Comparison of ENCODE assay signal across 22 mouse cellular contexts in the genomic region with DNA sequence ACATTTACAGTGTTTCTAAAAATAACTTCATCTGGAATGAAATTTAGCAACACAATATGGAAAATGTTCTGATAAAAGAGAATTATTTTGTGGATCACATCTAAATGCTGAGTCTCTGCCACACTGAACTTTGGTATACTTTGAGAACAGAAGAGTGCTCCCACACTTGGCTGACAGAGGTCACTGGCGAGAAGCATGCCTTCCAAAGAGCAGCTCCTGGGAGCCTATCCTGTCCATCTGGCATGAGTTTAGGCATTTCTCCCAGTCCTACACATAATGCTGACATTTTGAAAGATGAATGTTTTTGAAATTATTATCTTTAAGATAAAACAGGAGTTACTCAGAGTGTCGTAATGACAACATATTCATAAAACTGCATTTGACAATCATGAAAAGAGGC.
DNase-seq lines count a peak whose midpoint lies in the region; ATAC-seq and TF ChIP-seq lines count a peak whose summit lies in the region.
"Had no signal": no experiment of that assay in that cellular context is flagged by ENCODE, and none has a peak within 500 bp of the region (broad histone marks: within the 10 kb centered on the region; RNA-seq: fewer than 3 reads in every experiment).

No protein-coding gene starts in this region.

- no peak overlapping the region for H3K9ac ChIP-seq in forebrain, postnatal 0 days
- no peak overlapping the region for H3K9ac ChIP-seq in forebrain, embryonic 16.5 days (replicated peaks; ENCODE audit: low read depth, low read length)
- H3K9ac ChIP-seq: heart, embryonic 13.5 days; hindbrain, embryonic 15.5 days; intestine, embryonic 15.5 days; limb, embryonic 12.5 days; liver, embryonic 13.5 days; midbrain, embryonic 15.5 days had no signal

- no peak for TF ChIP-seq CTCF in forebrain, postnatal 0 days (IDR thresholded peaks at IDR 0.05; ENCODE audit: low read depth)
- TF ChIP-seq CTCF in brain, embryonic 14.5 days (IDR thresholded peaks at IDR 0.05; ENCODE audit: borderline replicate concordance, extremely low read depth, insufficient read depth, insufficient read length): no peak

- no peaks in the 10 kb centered on the region for H3K27me3 ChIP-seq in forebrain, postnatal 0 days (ENCODE audit: insufficient read depth, low read length)
- no peaks in the 10 kb centered on the region for H3K27me3 ChIP-seq in forebrain, embryonic 16.5 days (replicated peaks; ENCODE audit: control insufficient read depth, insufficient read depth, low read length)
- H3K27me3 ChIP-seq: heart, embryonic 13.5 days; hindbrain, embryonic 15.5 days; intestine, embryonic 15.5 days; limb, embryonic 12.5 days; liver, embryonic 13.5 days; megakaryocyte, embryonic 14.5 days; midbrain, embryonic 15.5 days had no signal

- no peaks in the 10 kb centered on the region for H3K9me3 ChIP-seq in forebrain, postnatal 0 days (ENCODE audit: low read length)
- H3K9me3 ChIP-seq in forebrain, embryonic 16.5 days (ENCODE audit: control insufficient read depth, low read length): no peaks in the 10 kb centered on the region
- H3K9me3 ChIP-seq: forebrain, embryonic 10.5 days; heart, embryonic 13.5 days; hindbrain, embryonic 15.5 days; intestine, embryonic 15.5 days; limb, embryonic 12.5 days; liver, embryonic 13.5 days; megakaryocyte, embryonic 14.5 days; midbrain, embryonic 15.5 days had no signal

- H3K4me1 ChIP-seq in forebrain, postnatal 0 days (ENCODE audit: insufficient read depth): no peaks in the 10 kb centered on the region
- H3K4me1 ChIP-seq in forebrain, embryonic 16.5 days (replicated peaks; ENCODE audit: control insufficient read depth, insufficient read depth, low read length): no peaks in the 10 kb centered on the region; the same call in 1 of the 2 replicates
- H3K4me1 ChIP-seq: heart, embryonic 13.5 days; hindbrain, embryonic 15.5 days; intestine, embryonic 15.5 days; limb, embryonic 12.5 days; liver, embryonic 13.5 days; megakaryocyte, embryonic 14.5 days; midbrain, embryonic 15.5 days had no signal

- no peak overlapping the region for H3K27ac ChIP-seq in forebrain, postnatal 0 days (ENCODE audit: low read depth, low read length)
- no peak overlapping the region for H3K27ac ChIP-seq in forebrain, embryonic 16.5 days (ENCODE audit: low read length)
- H3K27ac ChIP-seq: forebrain, embryonic 10.5 days; heart, embryonic 13.5 days; hindbrain, embryonic 15.5 days; intestine, embryonic 15.5 days; limb, embryonic 12.5 days; liver, embryonic 13.5 days; midbrain, embryonic 15.5 days had no signal

- no peak overlapping the region for H3K4me2 ChIP-seq in forebrain, postnatal 0 days (ENCODE audit: low read depth)
- H3K4me2 ChIP-seq in forebrain, embryonic 16.5 days (ENCODE audit: low read length): no peak overlapping the region
- H3K4me2 ChIP-seq: heart, embryonic 13.5 days; hindbrain, embryonic 15.5 days; intestine, embryonic 15.5 days; limb, embryonic 12.5 days; liver, embryonic 13.5 days; midbrain, embryonic 15.5 days had no signal

- DNase-seq in forebrain, postnatal 0 days: peak; percentile 17
- DNase-seq in kidney, postnatal 4 days: peak; percentile 32 to 53
- DNase-seq in kidney, postnatal 36 days: no peak
- DNase-seq in brain, embryonic 14.5 days (ENCODE audit: low read depth): peak; percentile 16
- DNase-seq in mesoderm, embryonic 11.5 days (ENCODE audit: low read depth, low spot score): peak; percentile 46
- DNase-seq in T-cell, adult 2 months (ENCODE audit: low spot score): no peak
- DNase-seq: adrenal gland, postnatal 25 days; cerebellum, adult 18-20 months; gastrocnemius, postnatal 10 days; heart, adult 11 months; liver, embryonic 13.5 days; right cerebral cortex, postnatal 14 days; thymus, postnatal 4 days had no signal

- TF ChIP-seq POLR2A in brain, embryonic 14.5 days (IDR thresholded peaks at IDR 0.05; ENCODE audit: borderline replicate concordance, extremely low read depth, insufficient read depth, insufficient read length, poor library complexity, severe bottlenecking): no peak

- ATAC-seq in forebrain, postnatal 0 days: peak; percentile 20; the same call in 1 of the 2 replicates
- ATAC-seq in forebrain, embryonic 16.5 days: no peak
- ATAC-seq: intestine, embryonic 15.5 days; lung, postnatal 0 days; midbrain, embryonic 15.5 days had no signal

- no peaks in the 10 kb centered on the region for H3K36me3 ChIP-seq in forebrain, postnatal 0 days (ENCODE audit: insufficient read depth)
- no peaks in the 10 kb centered on the region for H3K36me3 ChIP-seq in forebrain, embryonic 16.5 days (ENCODE audit: control insufficient read depth, insufficient read depth)
- H3K36me3 ChIP-seq: forebrain, embryonic 10.5 days; heart, embryonic 13.5 days; hindbrain, embryonic 15.5 days; intestine, embryonic 15.5 days; limb, embryonic 12.5 days; liver, embryonic 13.5 days; midbrain, embryonic 15.5 days had no signal

- H3K4me3 ChIP-seq in forebrain, postnatal 0 days (ENCODE audit: low read depth, low read length): no peak overlapping the region
- no peak overlapping the region for H3K4me3 ChIP-seq in forebrain, embryonic 16.5 days (replicated peaks; ENCODE audit: low read length)
- H3K4me3 ChIP-seq: forebrain, embryonic 10.5 days; heart, embryonic 13.5 days; hindbrain, embryonic 15.5 days; intestine, embryonic 15.5 days; limb, embryonic 12.5 days; liver, embryonic 13.5 days; megakaryocyte, embryonic 14.5 days; midbrain, embryonic 15.5 days had no signal

- WGBS in forebrain, postnatal 0 days: 65% methylated on average over 2 of the region's 2 CpGs
- 77% methylated on average over 2 of the region's 2 CpGs for WGBS in forebrain, embryonic 16.5 days

Comparison
In these comparisons a context has a peak if more than half of its experiments do, and no peak if none do; other contexts are left out.
1. DNase-seq: peak in forebrain, postnatal 0 days (single experiment), kidney, postnatal 4 days (2 of 2), brain, embryonic 14.5 days (single experiment) and mesoderm, embryonic 11.5 days (single experiment); none in kidney, postnatal 36 days (0 of 2) and T-cell, adult 2 months (single experiment).